Mouse (Mus musculus) liver, adult 2 months (tissue): ENCODE measurements around the gene Plch1.

ENCODE experiments used
- CTCF ChIP-seq: fragments of 200-500 bp; IDR thresholded peaks from 2 replicates; pipeline ENCODE4 v1.5.1; 2011; ENCODE audit warnings: low read depth, low read length, control low read depth
- POLR2A ChIP-seq: fragments of 200-500 bp; IDR thresholded peaks from 2 replicates; pipeline ENCODE4 v1.6.1; 2011; ENCODE audit warnings: low read length, control low read depth; ENCODE audit not compliant: insufficient read depth; ENCODE audit errors: extremely low read depth

- TF ChIP-seq CTCF (no peak), POLR2A (no peak)
Measured at GRCm38 (mm10) chr3:63726667-63727342, 172.5 kb downstream of the Plch1 start.
